Mouse (Mus musculus): ENCODE results near the gene Galk1.

Gene Galk1

DNA sequence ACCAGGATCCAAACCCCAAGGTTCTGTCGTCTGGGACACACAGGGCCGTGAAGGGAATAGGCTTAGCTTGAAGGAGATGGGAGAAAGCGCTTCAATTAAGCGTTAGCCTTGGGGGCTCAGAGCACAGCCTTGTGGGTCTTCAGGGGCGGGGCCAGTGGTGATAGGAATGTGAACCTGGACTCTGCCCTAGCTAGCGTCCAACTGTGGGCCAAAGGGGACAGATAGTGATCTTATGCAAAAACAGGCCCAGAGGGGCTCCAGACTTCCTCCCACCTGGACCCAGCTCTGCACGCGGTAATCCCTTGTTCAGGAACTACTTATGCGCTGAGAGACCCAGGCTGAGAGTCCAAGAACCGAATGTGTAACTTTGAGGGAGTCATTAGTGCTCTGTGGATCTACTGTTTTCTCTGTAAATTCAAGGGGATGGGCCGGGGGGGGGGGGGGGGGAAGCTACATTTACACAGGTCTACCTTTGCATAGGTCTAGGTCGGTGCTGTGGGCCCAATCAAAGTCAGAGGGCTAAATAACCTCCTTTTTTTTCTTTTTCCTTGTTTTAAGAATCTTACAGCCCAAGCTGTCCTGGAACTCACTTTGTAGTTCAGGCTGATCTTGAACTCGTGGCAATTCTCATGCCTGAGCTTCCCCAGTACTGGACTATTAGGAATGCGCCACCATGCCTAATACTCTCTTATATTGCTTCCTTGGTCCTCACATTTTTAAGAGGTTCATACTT, 824 bp downstream of the Galk1 start:
- DNase-seq (ENCODE audit: low read depth, low spot score): no peak

DNA sequence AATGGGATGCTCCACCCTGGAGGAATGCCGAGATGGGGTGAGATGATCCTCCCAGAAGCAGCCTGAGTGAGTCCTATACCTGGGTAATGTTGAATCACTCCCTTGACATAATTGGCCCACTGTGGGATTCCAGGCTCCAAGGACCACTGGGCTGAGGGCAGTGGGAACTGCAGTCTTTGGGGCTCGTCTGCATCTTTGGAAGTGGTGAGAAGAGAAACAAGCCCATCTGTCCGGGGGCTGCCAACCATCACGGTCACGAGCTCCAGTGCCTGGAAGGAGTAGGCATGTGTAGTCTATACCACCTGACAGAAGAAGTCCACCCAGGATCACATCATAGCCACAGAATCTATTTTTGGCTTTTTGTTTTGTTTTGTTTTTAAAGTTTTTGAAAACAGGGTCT, 1.6 kb downstream of the Galk1 start:
- DNase-seq (ENCODE audit: low read depth, low spot score): no peak

DNA sequence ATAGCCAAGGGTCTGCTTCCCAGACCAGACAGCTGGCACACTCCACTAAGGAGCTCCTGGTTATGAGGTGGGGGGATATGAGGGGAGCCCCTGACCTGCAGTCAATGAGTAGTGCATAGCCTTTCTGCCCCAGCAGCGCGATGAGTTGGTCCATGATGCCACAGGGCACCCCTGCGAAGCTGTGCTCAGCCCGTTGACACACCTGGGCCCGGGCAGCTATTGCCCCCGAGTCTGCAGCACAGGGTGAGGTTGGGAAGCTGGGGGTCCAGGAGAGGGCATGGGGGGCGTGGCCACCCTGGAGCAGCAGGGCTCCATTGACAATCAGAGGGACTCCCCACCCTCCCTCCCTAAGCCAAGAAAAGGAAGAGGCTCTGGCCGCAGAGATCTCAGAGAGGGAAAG, 2.4 kb downstream of the Galk1 start:
- DNase-seq (ENCODE audit: low read depth, low spot score): no peak

DNA sequence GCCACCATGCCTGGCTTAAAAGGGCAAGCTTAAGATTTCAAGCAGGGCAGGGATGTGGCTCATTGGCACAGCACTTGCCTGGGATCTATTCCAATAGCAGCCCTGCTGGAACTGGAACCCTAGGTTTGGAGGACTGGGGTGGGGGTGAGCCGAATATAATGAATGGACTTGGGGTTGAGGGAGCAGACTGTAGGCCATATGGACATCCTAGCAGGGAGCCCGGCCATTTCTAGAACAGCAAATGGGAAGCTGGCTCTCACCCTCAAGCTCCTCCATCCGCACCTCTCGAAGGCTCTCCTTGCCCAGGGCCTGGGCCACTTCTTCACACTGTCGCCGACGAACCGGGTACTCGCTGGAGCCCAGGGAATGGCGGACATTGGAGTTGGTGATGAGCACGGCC, 2.9 kb downstream of the Galk1 start:
- DNase-seq (ENCODE audit: low read depth, low spot score): no peak

DNA sequence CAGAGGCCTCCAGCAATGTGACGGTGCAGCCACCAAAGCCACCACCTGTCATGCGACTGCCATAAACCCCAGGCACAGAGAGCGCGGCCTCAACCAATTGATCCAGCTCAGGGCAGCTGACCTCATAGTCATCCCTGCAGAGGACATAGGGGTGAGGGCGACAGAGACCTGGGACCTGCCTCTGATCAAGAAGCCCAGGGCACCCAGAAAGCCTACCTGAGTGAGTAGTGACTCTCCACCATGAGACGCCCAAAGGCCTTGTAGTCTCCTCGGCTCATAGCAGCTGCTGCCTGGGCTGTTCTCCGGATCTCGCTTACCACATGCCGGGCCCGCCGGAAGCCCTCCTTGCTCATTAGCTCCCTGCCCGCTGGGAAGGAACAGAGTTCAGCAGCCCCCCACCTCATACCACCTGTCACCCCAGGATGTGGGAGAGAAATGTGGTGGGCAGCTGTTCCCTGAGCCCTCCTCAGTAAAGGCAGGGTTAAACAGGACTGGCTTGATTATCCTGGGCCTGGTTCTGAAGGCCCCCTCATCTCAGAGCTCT, 3.6 kb downstream of the Galk1 start:
- no peak for DNase-seq (ENCODE audit: low read depth, low spot score)

DNA sequence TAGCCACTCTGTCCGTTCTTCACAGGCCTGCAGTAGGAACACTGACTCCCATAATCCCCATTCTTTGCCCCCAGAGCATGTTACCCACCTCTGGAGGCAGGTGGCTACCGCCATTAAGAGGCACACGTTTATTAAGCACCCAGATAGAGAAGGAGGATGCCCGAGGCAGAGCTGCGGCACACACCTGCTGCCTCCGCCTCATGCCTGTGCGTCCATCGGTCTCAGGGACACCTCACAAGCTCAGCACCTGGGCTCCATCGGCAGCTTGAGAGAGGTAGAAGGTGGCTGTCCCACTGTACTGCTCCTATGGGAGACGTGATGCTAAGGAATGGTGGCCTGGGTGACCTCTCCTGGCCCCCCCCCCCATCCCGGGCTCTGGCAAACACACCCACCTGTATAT, 4.1 kb downstream of the Galk1 start:
- no peak for DNase-seq (ENCODE audit: low read depth, low spot score)

DNA sequence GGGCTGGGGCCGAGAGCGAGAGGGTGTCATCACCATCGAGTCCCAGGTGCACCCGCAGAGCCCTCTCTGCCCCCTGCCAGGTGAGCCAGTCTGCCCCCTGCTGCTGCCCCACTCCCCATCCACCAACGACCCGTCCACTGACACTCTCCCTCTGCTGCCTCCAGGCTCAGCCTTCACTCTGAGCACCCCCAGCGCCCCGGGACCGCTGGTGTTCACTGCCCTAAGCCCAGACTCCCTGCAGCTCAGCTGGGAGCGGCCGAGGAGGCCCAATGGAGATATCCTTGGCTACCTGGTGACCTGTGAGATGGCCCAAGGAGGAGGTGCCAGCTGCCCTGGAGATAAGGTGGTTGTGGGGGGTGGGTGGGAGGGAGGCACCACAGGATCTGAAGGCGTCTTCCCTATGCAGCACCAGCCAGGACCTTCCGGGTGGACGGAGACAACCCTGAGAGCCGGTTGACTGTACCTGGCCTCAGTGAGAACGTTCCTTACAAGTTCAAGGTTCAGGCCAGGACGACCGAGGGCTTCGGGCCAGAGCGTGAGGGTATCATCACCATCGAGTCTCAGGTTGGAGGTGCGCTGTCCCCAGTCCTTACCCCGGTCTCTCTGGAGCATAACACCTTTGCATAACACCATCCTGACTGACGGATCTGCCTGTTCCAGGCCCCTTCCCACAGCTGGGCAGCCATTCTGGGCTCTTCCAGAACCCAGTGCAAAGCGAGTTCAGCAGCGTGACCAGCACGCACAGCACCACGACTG, 5.2 kb downstream of the Galk1 start:
- no peak for DNase-seq (ENCODE audit: low read depth, low spot score)

DNA sequence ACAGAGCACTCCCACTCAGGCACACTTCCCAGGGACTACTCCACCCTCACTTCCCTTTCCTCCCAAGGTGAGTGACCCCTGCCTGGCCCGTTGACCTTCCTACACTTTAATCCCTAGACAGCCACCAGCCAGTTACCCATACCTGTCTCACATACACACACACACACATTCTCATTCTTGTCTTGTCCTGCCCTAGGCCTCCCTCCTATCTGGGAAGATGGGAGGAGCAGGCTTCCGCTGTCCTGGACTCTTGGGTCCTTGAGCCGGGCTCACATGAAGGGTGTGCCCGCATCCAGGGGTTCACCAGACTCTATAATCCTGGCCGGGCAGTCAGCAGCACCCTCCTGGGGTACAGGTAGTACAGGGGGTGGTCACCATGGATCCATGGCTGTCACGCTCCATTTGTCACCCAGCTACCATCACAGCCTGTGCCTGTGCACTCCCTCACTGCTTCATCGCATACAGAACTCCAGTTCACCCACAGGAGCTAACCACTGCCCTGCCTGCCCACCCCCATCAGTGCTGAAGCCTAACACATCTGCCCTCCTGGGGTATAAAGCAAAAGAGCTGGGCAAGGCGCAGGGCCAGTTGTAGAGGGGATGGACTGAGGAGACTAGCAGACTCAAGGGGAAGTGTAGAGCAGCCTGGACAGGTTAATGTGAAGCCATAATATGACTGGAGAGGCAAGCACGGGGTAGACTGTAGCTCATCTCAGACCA, 6.7 kb downstream of the Galk1 start:
- no peak for DNase-seq (ENCODE audit: low read depth, low spot score)

DNA sequence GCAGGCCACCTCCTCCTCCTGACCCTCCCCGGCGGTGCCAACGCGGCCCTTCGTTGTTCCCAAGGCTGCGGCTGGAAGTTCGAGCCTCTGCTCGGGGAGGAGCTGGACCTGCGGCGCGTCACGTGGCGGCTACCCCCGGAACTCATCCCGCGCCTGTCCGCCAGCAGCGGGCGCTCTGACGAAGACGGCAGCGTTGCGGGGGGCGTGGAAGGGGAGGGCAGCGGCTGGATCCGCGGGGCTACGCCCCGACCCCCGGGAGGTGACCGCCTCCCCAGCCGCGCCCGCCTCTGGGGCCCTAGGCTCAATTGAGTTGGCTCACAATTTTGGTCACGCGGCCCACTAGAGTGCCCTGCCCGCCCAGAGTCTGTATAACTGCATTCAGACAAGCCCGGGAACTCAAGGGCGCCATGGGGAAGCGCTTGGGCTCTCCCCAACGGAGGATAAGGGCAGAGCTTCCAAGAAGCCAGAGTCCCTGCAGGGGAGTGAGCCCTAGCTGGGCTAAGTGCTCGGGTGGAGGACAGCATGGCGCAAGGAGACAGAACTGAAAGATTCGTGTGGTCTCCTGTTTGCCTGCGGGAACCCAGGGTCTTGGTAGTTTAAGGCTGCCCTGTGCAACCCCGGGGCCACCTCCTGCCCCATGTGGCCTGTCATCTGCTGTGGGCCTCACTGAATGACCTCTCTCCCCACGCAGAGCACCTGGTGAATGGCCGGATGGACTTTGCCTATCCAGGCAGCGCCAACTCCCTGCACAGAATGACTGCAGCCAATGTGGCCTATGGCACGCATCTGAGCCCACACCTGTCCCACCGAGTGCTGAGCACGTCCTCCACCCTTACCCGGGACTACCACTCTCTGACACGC, 7.4 kb downstream of the Galk1 start:
- no peak for DNase-seq (ENCODE audit: low read depth, low spot score)

DNA sequence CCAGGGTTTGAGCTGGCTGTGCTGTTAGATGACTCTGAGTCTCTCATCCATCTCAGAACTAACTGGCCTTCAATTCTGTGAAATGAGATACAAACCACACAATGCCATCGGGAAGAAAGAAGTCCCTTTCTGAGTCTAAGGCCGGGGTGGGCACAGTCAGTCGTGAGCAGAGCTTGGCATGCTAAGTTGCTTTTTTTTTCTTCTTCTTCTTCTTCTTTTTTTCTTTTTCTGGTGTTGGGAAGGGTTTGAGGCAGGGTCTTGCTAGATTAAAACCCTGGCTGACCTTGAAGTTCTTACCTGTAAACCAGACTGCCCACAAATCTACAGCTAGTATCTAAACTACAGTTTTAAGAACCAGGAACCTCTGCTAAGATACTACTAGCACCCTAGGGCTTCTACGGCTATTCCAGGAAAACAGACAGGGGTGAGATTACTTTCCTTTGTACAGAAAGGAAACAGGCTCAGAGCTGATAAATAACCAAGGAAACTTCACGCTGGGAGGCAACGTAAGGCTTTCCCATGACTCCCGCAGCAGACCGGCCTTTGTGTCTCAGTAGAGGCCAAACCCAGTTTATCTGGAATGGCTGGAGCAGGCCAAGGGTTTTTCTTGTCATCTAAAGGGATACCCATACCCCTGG, 8.2 kb downstream of the Galk1 start:
- no peak for DNase-seq (ENCODE audit: low read depth, low spot score)

DNA sequence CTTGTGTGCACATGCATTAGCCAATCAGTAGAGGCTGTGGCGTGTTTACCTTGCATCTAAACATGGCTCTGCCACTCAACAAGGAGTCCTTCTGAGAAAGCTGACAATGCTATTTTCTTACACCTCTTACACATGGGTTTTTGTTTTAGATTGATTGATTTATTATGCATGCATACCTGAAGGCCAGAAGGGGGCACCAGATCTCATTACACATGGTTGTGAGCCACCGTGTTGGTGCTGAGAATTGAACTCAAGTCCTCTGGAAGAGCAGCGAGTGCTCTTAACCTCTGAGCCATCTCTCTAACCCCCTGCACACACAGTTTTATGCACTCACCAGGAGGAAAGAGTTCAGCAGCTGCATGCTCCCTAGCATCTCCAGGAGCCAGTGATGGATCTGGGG, 9.6 kb downstream of the Galk1 start:
- no peak for DNase-seq (ENCODE audit: low read depth, low spot score)

DNA sequence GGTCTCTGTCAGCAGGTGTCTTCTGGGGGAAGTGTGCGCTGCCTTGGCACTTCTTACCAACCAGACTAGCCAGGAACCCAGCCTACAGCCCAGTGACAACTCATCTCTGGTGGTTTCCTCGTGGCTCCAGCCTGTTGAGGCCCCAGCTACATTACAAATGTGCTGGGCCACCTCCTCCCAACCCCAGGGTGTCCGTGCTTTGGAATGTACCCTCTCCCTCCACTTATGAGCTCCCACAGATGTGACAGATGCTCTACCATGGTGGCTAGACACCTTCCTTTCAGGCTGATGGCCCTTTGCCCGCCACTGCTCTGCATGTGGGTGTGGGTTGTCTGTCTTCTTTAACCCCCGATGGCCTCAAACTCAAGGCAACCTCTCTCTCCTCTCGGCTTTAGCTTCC, 10.8 kb downstream of the Galk1 start:
- no peak for DNase-seq (ENCODE audit: low read depth, low spot score)

DNA sequence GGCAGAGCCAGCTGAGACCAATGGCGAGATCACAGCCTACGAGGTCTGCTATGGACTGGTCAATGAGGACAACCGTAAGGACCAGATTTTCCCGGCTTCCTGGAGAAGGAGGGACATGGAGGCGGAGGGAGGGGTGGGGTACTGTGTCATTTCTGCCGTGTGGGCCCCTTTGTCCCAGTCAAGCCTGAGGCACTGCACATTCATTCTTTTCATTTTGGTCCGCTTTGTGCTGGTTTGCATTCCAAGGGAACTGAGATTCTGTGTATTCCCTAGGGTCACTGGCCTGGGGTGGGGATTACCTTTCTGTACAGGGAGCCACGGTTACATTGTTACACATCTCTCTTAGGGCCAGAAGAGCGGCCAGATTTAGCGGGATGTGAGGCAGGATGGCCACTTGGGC, 11.9 kb downstream of the Galk1 start:
- no peak for DNase-seq (ENCODE audit: low read depth, low spot score)

DNA sequence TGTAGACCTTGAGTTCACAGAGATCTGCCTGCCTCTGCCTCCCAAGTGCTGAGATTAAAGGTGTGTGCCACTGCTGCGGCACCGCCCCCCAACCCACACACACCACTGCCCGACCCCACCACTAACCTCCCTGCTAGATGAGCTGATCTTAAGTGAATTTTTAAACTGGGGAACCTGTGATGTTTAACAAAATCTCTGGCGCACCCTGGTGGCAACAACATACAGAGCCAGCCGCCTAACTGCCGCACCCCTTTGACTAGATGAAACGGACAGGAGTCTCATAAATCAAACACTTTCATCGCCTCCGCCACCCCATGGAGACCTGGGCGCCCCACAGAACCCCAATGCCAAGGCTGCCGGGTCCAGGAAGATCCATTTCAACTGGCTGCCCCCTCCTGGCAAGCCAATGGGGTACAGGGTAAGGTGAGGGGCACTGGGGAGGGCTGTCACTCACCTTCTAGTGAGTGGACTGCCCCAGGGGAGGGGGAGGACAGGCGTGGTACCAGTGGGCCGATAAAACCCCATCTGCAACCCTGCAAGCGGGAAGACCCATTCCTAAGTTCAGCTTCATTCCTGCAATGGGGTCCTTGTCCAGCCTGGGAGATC, 12.9 kb downstream of the Galk1 start:
- no peak for DNase-seq (ENCODE audit: low read depth, low spot score)

DNA sequence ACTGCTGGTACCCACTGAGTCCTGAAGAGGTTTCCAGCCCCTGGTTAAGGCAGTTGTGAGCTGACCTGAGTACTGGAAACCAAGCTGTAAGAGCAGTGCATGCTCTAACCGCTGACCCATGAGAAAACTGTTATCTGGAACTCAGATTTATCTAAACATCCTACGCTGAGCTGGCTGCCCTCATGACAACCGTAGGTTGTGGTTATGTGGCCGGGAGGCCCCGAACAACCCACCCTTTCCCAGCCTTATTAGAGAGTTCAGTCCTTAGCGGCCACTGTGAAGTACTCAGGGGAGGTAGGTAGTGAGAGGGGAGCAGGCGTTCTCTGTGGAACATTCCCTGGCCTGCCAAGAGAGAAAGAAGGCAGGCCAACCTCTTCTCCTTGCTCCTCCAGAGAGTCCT, 13.5 kb downstream of the Galk1 start:
- DNase-seq (ENCODE audit: low read depth, low spot score): no peak

DNA sequence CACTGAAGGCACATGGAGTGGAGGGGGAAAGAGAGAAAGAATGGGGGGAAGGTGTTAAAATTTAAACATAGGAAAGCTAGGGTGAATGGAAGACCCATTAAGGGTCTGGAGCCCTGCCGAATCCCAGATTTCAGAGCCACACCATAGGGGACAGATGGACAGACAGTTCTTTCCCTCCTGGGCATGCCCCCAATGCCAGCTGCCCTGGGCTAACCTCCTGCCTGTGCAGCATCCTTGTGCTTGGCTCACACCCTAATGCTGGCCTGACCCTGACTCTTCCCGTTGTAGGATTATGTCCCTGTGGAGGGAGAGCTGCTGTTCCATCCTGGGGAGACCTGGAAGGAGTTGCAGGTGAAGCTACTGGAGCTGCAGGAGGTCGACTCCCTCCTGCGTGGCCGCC, 14.9 kb downstream of the Galk1 start:
- DNase-seq (ENCODE audit: low read depth, low spot score): no peak

DNA sequence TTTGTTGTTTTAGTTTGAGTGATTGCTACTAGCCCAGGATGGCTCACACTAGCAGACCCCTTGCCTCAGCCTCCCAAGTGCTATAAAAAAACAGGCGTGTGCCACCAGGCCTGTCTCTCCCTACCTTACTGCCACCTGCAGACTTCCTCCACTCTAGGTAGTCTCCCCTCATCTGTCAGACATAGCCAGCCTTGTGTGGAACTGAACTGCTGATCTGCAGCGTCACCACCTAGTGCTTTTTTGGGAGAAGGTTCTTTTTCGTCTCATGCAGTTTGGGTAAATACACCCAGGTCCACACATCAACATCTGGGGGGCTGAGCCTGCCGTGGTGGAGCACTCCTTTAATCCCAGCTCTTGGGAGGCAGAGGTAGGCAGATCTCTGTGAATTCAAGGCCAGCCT, 15.5 kb downstream of the Galk1 start:
- no peak for DNase-seq (ENCODE audit: low read depth, low spot score)

DNA sequence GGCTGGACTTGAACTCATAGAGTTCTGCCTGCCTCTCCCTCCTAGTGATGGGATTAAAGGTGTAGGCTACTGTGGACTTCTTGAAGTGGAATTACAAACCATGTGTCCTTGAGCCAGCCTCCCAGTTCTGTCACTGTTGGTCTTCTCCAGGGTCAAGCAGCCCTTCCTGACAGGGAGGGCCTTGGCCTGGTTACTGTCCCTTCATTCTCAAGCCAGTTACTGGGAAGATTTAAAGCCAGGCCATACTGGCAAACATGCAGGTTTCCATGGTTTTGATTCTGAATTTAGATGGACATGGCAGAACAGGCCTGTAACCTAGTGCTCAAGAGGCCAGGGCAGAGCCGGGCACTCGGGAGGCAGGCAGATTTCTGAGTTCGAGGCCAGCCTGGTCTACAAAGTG, 17.3 kb downstream of the Galk1 start:
- no peak for DNase-seq (ENCODE audit: low read depth, low spot score)

DNA sequence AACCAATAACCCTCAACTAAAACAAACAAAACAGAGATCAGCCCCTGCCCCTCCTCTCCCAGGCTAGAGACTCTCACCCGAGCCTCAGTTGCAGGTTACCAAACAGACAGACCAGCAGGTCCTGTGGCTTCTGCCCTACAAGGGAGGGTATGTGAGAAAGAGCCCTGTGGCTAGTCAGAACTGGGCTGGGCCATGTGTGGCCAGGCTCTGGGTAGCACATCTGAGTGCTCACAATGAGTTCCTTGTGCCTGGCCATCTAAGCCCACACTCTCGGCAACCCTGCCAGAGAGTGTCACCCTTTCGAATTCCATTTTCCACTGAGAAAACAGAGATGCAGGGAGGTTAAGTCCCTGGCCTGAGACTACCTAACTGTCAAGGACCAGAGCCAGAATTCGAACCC, 20.4 kb downstream of the Galk1 start:
- no peak for DNase-seq (ENCODE audit: low read depth, low spot score)

DNA sequence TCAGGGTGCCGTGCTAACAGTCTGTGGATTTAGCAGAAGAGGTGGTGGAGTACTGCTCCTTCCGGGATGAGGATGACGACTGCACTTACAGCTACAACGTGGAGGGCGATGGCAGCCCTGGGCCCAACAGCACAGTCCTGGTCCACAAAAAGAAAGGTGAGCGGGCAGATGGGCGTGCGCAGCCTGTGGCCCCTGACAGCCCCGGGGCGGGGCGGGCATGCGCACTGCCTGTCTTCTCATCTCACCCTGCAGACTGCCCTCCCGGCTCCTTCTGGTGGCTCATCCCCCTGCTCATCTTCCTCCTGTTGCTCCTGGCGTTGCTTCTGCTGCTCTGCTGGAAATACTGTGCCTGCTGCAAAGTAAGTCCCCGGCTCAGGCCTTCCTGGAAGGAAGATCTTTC, 22.8 kb downstream of the Galk1 start:
- no peak for DNase-seq (ENCODE audit: low read depth, low spot score)

DNA sequence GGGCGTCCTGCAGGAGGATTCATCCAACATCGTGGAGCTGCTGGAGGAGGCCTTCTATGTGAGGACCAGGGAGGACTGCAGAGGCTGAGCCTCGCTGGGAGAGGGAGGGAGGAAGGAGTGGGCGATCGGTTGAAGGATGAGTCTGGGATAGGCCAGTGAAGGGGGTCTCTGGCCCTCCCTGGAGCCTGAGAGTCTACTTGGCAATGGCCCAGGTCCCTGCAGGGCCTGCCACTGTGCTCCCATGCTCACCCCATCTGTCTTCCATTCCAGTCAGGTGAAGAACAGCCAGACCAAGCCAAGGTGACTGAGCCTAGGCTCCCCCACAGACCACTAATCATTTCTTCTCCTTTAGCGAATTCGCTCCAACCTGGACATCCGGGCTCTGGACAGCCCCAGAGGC, 29.2 kb downstream of the Galk1 start:
- no peak for DNase-seq (ENCODE audit: low read depth, low spot score)
